Mouse (Mus musculus) left cerebral cortex, postnatal 36 days (tissue): ENCODE results near the gene C2cd2l. TPM values are rescaled to one million over a fixed set of nuclear protein-coding genes. Genes with fewer than 3 reads are reported as not detected.

Experiments used
- DNase-seq, 2 experiments: peaks; one replicate each; pipeline ENCODE4 v3.0.0; 2021 to 2022; ENCODE audit warnings: low spot score in 2 of 2, mixed read lengths in 1 of 2
- intact Hi-C: fragments of 180-260 bp; cut with DNase I; formaldehyde crosslinking; loops from one replicate; pipeline ENCODE4 v1.15.1; 2025
- microRNA-seq: library from miRNA; unstranded; fragments of <30 nt; microRNA quantifications from one replicate; pipeline ENCODE4 v1.2.0, GENCODE M21; 2022
- total RNA-seq, 2 experiments: library from RNA; stranded (reverse); gene quantifications; 2 replicates each; pipeline ENCODE4 v1.2.3; 2021

The C2cd2l gene
- total RNA-seq, 2 experiments from 2014 or later: 213 to 219 TPM

DNA sequence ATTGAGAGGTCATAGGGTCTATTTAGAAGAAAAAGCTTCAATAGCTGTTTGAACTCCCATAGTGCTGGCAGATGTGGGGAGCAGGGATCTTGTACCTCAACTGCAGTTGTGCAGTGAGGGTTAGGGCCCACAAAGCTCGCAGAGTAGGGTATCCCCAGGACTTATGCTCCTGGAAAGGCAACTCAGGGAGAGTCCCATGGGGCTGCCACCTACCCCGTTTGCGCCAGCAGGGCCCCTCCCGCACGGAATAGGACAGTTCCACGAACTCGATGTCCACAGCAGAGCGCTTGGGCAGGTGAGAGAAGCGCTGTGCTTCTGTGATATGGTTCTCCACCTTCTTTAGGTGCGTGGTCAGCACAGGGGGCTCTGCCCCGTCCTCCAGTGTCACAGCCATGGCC is 33.1 kb downstream of the C2cd2l start:
- peak in 1 of 2 experiments; percentile 18 for DNase-seq
- intact Hi-C loops: no loop called here

DNA sequence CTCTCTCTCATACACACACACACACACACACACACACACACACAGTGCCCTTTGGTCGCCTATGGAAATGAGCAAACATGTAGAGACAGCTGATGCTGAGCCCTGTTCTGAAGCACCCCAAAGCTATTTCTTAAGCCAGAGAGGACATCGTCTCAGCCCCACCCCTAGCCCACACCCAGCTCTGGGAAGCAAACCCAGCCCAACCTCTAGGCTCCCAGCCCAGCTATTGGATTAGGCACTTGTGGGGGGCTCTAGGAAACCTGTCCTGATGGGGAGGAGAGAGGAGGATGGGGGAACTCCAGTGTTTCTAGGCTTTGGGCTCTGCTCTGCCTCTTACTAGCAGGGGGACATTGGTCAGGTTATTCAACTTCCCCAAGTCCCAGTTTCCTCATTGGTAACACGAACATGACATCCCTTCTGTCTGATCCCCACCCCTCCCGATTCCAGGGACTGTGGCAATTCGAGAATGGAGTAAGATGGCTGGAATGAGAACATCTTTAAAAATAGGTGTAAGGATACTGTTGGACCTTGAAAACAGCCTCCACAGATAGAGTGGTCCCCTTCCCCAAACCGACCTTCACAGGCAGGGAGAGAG is 33.7 kb downstream of the C2cd2l start:
- DNase-seq: no peak
- intact Hi-C loops: no loop called here

DNA sequence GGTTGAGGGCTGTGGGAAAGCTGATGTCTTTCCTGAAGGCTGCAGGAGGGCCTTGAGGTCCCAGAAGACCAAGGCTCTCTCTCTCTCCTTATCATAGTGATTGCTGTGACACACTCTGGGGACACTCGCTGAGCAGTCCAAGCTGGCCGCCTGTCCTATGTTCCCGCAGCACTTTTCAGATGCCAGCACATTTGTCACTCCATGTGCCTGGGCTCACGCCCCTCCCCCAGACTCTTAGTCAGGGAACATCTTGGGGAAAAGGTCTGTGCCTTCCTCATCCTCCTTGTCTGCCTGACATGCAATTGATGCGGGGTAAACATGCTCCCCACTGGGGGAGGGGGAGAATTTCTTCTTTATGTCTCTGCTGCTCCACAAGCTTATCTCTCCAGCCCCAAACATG is 36.9 kb downstream of the C2cd2l start:
- intact Hi-C loops: no loop called here
- no peak for DNase-seq

DNA sequence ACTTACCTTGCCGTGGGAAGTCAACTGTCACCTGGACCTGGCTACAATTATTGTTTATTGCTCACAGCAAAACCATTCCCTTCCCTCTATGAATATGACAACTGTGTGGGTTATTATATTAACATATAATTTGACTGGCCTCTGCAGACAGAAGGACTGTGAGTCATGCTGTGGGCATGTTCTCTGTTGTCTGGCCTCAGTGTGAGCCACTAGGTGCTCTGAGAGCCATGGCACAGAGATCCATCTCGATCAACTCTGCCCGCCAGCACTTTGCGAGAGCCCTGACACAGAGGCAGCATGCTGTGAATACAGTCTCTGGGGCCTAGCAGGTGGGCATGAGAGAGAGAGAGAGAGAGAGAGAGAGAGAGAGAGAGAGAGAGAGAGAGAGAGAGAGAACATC is 50.1 kb downstream of the C2cd2l start:
- DNase-seq: no peak
- intact Hi-C loops: no loop called here

DNA sequence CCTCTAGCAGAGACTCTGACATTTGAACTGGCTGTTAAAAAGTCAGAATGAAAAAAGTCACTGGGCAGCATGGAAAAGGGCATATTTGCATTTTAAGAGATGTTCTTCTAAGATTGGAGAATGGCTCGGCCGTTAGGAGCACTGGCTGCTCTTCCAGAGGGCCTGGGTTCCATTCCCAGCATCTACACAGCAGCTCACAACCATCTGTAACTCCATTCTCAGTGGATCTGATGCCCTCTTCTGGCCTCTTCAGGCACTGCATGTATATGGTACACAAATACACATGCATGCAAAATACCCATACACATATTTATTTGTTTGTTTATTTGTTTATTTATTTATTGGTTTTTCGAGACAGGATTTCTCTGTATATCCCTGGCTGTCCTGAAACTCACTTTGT is 51.0 kb downstream of the C2cd2l start:
- intact Hi-C loops: no loop called here
- DNase-seq: no peak

DNA sequence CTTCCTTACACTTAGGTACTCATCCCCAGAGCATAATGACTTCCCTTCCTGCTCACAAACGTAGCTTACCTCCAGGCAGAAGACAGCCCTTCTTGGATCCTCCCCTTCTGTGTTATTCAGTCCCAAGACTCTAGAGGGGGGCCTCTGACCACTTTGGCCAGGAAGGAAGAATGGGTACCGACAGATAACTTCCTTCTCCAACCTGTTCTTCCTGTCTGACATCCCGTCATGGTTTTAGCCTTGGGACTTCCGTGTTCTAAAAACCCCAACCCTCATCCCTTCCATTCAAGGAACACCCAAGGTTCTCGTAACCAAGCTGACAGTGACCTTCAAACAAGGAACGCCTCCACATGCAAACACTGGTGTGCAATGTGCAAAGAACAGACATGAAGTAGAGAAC is 51.7 kb downstream of the C2cd2l start, which contains the start of gene Nlrx1:
Nlrx1 (minus strand) TSS at position 168 of the 400 bp plus-strand sequence.
- DNase-seq: no peak
- intact Hi-C loops: loop anchor here (1.0 kb wide), 1 partner anchor 30 kb away; no protein-coding TSS in a partner anchor

DNA sequence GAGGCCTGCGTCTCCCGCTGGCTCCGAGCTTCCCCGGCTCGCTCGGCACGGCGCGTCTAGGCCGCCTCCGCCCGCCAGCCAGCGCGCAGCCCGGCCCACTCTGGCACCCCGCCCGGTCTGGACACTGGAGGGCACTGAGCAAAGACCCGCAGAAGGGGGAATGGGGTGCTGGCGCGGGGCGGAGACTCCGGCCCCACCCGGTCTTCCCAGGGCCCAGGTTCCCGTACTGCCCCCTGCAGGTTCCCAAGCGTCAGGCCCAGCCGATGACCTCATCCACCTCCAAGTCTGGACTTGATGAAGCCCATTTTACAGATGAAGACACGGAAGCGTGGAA is 52.1 kb downstream of the C2cd2l start:
- peak; percentile 81 to 84 for DNase-seq
- intact Hi-C loops: loop anchor here (1.0 kb wide), 1 partner anchor 30 kb away; no protein-coding TSS in a partner anchor

DNA sequence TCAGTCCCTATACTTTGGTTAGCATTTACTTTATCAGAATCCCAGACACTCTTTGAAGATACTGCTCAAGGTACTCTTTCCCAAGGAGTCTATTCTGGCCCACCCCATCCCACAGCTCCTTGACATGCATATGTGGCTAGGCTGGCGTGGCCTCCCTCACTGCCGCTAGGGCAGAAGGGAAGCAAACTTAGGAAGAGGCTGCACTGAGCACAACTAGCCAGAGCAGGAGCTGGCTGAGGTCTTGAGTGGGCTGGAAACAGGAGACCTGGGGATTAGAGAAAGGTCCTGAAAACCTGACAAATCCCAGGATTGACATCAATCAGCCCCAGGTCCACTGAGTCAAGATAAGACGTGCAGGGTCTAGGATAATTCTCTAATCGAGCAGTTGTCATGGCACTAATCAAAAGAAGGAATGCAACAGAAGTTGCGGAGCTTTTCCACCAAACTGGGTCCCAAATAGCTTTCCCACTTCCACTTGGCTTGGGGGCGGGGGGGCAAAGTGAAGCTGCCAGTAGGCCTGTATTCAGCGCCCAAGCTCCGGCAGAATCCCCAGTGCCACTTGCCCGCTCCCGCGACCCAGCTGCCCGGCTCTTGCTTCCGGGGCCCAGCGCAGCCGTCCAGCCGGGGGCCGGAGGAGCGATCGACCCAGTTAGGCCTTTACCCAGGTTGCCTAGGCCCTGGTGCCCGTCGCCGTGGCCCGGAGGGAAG is 52.6 kb downstream of the C2cd2l start:
- no peak for DNase-seq
- intact Hi-C loops: loop anchor here (1.0 kb wide), 1 partner anchor 29 kb away; no protein-coding TSS in a partner anchor

DNA sequence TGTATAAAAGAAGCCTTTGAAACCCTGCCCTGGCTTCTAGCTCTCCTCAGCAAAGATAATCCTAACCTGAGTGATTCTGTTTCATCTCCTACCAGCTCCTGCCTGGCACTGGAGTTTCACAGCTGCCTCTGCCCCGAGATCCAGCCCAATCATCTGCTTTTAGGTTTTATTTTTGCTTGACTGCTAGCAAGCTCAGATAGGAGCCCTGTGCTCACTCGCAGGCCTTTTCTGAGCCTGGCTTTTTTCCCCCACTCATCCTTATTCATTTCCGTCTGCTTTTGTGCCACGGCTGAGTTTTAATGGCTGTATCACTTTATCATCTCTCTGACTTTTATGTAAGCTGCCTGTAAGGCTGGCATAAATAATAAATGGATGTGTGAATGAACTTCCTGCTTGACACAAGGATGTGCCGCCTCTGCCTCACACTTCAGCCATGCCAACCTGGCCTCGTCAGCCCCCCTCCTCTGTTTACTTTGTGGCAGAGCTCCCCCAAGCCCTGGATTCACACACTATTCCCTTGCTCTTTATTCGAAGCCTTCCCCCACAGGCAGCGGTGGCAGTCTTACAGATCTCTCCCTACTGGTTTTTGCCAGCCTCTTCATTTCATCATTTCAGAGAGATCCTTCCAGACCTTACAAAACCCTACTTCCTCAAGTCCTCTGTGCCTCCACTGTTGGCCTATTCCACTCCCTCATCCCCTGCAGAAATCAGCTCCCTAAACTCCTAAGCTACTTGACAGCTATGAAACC is 53.4 kb downstream of the C2cd2l start:
- intact Hi-C loops: no loop called here
- peak; percentile 49 to 54 for DNase-seq

DNA sequence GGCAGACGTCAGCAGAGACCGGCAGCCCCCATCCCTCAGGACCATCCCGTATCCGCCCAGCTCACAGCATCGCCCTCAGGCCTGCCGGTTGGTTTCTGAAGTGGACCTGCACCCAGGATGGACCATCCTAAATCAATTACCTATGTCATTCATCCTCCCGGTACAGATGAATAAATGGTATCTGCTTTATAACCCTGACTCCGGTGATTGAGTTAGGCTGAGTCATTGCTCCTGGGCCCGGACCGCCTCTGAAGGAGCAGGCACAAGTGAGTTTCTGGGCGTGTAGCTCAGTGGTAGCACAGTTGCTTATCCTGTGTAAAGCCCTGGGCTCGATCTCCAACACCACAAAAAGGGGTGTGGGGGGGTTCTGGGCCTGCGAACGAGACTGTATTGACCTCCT is 58.7 kb downstream of the C2cd2l start:
- DNase-seq: no peak
- intact Hi-C loops: no loop called here

Small RNA genes within 50 kb of the gene (microRNA-seq; reads per million reads assigned to microRNA genes)
- not detected for gene Gm44335

Other genes starting within 250 kb of the C2cd2l start
- under 1 TPM in 1 of 2 experiments, not detected in 1; 0.22 TPM for gene Mfrp, start 218.6 kb downstream of the C2cd2l start, total RNA-seq
- 10 to 100 TPM; 15.1 to 19.3 TPM for gene C1qtnf5, start 213.0 kb downstream of the C2cd2l start, total RNA-seq
- 1 to 10 TPM in 1 of 2 experiments, not detected in 1; 1.0 TPM for gene Gm49380, start 206.8 kb downstream of the C2cd2l start, total RNA-seq
- gene Rnf26, start 206.8 kb downstream of the C2cd2l start, total RNA-seq: 10 to 100 TPM; 29.2 to 35.7 TPM
- 10 to 100 TPM; 14.9 to 18.4 TPM for gene Mcam, start 185.8 kb downstream of the C2cd2l start, total RNA-seq
- gene Cbl, start 86.2 kb downstream of the C2cd2l start, total RNA-seq: 10 to 100 TPM; 45.2 to 65.1 TPM
- 1 to 10 TPM; 1.3 to 2.7 TPM for gene Ccdc153, start 79.6 kb downstream of the C2cd2l start, total RNA-seq
- under 1 TPM; 0.57 to 0.82 TPM for gene Pdzd3, start 68.8 kb downstream of the C2cd2l start, total RNA-seq
- gene Nlrx1, start 51.7 kb downstream of the C2cd2l start, total RNA-seq: 10 to 100 TPM; 12.1 to 14.1 TPM
- 10 to 100 TPM; 56.6 to 65.0 TPM for gene Abcg4, start 31.7 kb downstream of the C2cd2l start, total RNA-seq
- 10 to 100 TPM; 24.4 to 31.8 TPM for gene Hinfp, start 14.6 kb downstream of the C2cd2l start, total RNA-seq
- gene Dpagt1, start 5.7 kb upstream of the C2cd2l start, total RNA-seq: 10 to 100 TPM; 12.3 to 15.8 TPM
- 10 to 100 TPM; 53.2 to 62.5 TPM for gene H2afx, start 14.4 kb upstream of the C2cd2l start, total RNA-seq
- gene Hmbs, start 23.9 kb upstream of the C2cd2l start, total RNA-seq: 10 to 100 TPM; 17.9 to 18.0 TPM
- 10 to 100 TPM; 52.5 to 55.5 TPM for gene Vps11, start 41.4 kb upstream of the C2cd2l start, total RNA-seq
- 100 to 1,000 TPM; 113 to 146 TPM for gene Hyou1, start 59.2 kb upstream of the C2cd2l start, total RNA-seq
- gene Slc37a4, start 76.6 kb upstream of the C2cd2l start, total RNA-seq: 10 to 100 TPM; 27.6 to 33.4 TPM
- 100 to 1,000 TPM; 631 to 695 TPM for gene Rps25, start 86.9 kb upstream of the C2cd2l start, total RNA-seq
- gene Trappc4, start 87.3 kb upstream of the C2cd2l start, total RNA-seq: 10 to 100 TPM; 67.0 to 69.5 TPM
- 10 to 100 TPM; 17.6 to 20.7 TPM for gene Ccdc84, start 98.3 kb upstream of the C2cd2l start, total RNA-seq
- gene Foxr1, start 120.9 kb upstream of the C2cd2l start, total RNA-seq: not detected
- not detected for gene Upk2, start 134.7 kb upstream of the C2cd2l start, total RNA-seq
- 10 to 100 TPM; 58.1 to 70.0 TPM for gene Bcl9l, start 162.5 kb upstream of the C2cd2l start, total RNA-seq
- gene Cxcr5, start 241.6 kb upstream of the C2cd2l start, total RNA-seq: not detected